Mouse (Mus musculus): ENCODE measurements around the gene Zfp993.
"Not testable (repeated sequence)": the region's sequence is repeated elsewhere in the genome, so short reads cannot be mapped to it uniquely, and the experiment has no call there.

Zfp993 gene

GRCm38 (mm10) chr4:146610774-146611400, at the start of gene Zfp993:
Gene Zfp993 (plus strand): TSS chr4:146610961.
- DNase-seq, result not testable (repeated sequence)

GRCm38 (mm10) chr4:146579905-146580873, 30.6 kb upstream of the Zfp993 start:
- DNase-seq, result peak; percentile 1 to 3

- DNase-seq, result peak; percentile 4 to 12
Measured at GRCm38 (mm10) chr4:146603578-146604399, 7.0 kb upstream of the Zfp993 start.

DNA sequence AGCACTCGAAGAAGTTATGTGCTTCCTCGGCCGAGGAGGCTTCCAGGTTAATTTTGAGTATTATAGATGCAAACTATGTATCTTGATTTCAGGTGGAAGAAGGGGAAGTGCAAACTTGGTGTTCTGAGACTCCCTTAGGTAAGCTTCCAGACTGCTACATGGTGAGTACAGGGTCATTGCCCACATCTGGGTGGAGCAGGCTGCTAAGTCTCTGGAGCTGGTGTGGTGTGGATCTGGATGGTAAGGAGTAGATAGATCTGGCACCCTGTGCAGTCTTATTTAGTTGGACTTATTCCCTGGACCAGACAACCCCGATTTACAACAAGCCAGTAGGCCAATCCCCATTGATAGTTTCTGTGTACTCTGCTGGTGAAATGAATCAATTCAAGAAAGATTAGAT, 33.6 kb downstream of the Zfp993 start:
- DNase-seq, result not testable (repeated sequence)

- DNase-seq, result not testable (repeated sequence)
Measured at GRCm38 (mm10) chr4:146649641-146650040, 38.9 kb downstream of the Zfp993 start.

- DNase-seq, result not testable (repeated sequence)
Measured at GRCm38 (mm10) chr4:146650115-146650514, 39.4 kb downstream of the Zfp993 start.

DNA sequence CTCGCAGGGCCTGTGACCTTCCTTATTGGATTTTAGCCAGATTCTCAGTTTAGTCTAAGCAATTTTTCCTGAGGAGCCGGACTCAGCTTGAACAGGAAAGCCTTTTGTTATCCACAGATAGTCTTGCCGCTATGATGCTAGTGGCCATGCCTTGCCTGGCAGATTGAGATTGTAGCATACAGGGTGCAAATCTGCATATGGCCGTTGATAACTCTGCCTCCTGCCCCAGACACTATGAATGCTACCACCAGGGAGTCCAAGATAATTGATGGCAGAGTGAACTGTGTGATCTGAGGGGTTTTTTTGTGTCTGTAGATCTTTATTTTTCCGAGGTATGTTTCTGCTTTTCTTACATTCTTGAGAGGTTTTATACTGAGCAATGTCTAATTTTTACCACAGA, 39.9 kb downstream of the Zfp993 start:
- not testable (repeated sequence) for DNase-seq

All from kidney, postnatal 4 days (tissue).